Mouse (Mus musculus): ENCODE results near the gene Phkb.
"Not testable (repeated sequence)": the region's sequence is repeated elsewhere in the genome, so short reads cannot be mapped to it uniquely, and the experiment has no call there.

The Phkb gene

GRCm38 (mm10) chr8:85840657-85841488, at the start of gene Phkb, which contains the start of gene Itfg1:
Gene Phkb (plus strand): TSS chr8:85840959.
Gene Itfg1 (minus strand): TSS chr8:85840921.
- DNase-seq (ENCODE audit: extremely low read depth, insufficient read length, low spot score) = peak; percentile 93

- not testable (repeated sequence) for DNase-seq (ENCODE audit: extremely low read depth, insufficient read length, low spot score)
Observed at GRCm38 (mm10) chr8:85796392-85796791, 44.4 kb upstream of the Phkb start.

- DNase-seq (ENCODE audit: extremely low read depth, insufficient read length, low spot score) = no peak
Observed at GRCm38 (mm10) chr8:85800164-85800563, 40.6 kb upstream of the Phkb start.

GRCm38 (mm10) chr8:85801408-85801807, 39.4 kb upstream of the Phkb start:
- DNase-seq (ENCODE audit: extremely low read depth, insufficient read length, low spot score) = no peak

- DNase-seq (ENCODE audit: extremely low read depth, insufficient read length, low spot score) = no peak
Observed at GRCm38 (mm10) chr8:85813621-85814020, 27.1 kb upstream of the Phkb start.

GRCm38 (mm10) chr8:85839916-85840656, 673 bp upstream of the Phkb start:
- no peak for DNase-seq (ENCODE audit: extremely low read depth, insufficient read length, low spot score)

- no peak for DNase-seq (ENCODE audit: extremely low read depth, insufficient read length, low spot score)
Observed at GRCm38 (mm10) chr8:85841489-85841795, 683 bp downstream of the Phkb start.

GRCm38 (mm10) chr8:85845887-85846286, 5.1 kb downstream of the Phkb start:
- no peak for DNase-seq (ENCODE audit: extremely low read depth, insufficient read length, low spot score)

GRCm38 (mm10) chr8:85854220-85855123, 13.7 kb downstream of the Phkb start:
- DNase-seq (ENCODE audit: extremely low read depth, insufficient read length, low spot score) = no peak

GRCm38 (mm10) chr8:85857227-85857896, 16.6 kb downstream of the Phkb start:
- not testable (repeated sequence) for DNase-seq (ENCODE audit: extremely low read depth, insufficient read length, low spot score)

- no peak for DNase-seq (ENCODE audit: extremely low read depth, insufficient read length, low spot score)
Observed at GRCm38 (mm10) chr8:85860612-85861011, 19.9 kb downstream of the Phkb start.

- DNase-seq (ENCODE audit: extremely low read depth, insufficient read length, low spot score) = no peak
Observed at GRCm38 (mm10) chr8:85862381-85862780, 21.6 kb downstream of the Phkb start.

- no peak for DNase-seq (ENCODE audit: extremely low read depth, insufficient read length, low spot score)
Observed at GRCm38 (mm10) chr8:85871660-85872059, 30.9 kb downstream of the Phkb start.

- DNase-seq (ENCODE audit: extremely low read depth, insufficient read length, low spot score) = no peak
Observed at GRCm38 (mm10) chr8:85877976-85878375, 37.2 kb downstream of the Phkb start.

- DNase-seq (ENCODE audit: extremely low read depth, insufficient read length, low spot score) = no peak
Observed at GRCm38 (mm10) chr8:85879624-85880023, 38.9 kb downstream of the Phkb start.

GRCm38 (mm10) chr8:85884811-85885210, 44.1 kb downstream of the Phkb start:
- DNase-seq (ENCODE audit: extremely low read depth, insufficient read length, low spot score) = no peak

- DNase-seq (ENCODE audit: extremely low read depth, insufficient read length, low spot score) = no peak
Observed at GRCm38 (mm10) chr8:85897636-85898035, 56.9 kb downstream of the Phkb start.

GRCm38 (mm10) chr8:85924991-85925390, 84.2 kb downstream of the Phkb start:
- DNase-seq (ENCODE audit: extremely low read depth, insufficient read length, low spot score) = no peak

- DNase-seq (ENCODE audit: extremely low read depth, insufficient read length, low spot score) = no peak
Observed at GRCm38 (mm10) chr8:85925574-85925973, 84.8 kb downstream of the Phkb start.

GRCm38 (mm10) chr8:85926107-85926506, 85.3 kb downstream of the Phkb start:
- no peak for DNase-seq (ENCODE audit: extremely low read depth, insufficient read length, low spot score)

All from 3134 (cell line).